Mouse (Mus musculus) lung, postnatal 0 days (tissue): ENCODE measurements around the gene Pbld2. TPM values are rescaled to one million over a fixed set of nuclear protein-coding genes. Genes with fewer than 3 reads are reported as not detected.

Source experiments
- ATAC-seq: fragments of 200-750 bp; cut with Nextera tagmentation; 2 replicates; pipeline ENCODE4 v1.8.0; 2017; ENCODE audit warnings: moderate library complexity
- DNase-seq: peaks from one replicate; pipeline ENCODE4 v3.0.0-alpha.2; 2016; ENCODE audit warnings: low spot score
- H3K27ac ChIP-seq: fragments of 300-500 bp; sonication (generic); 2 replicates; pipeline ENCODE4 v1.5.1; 2014; ENCODE audit warnings: antibody characterized with exemption, mild to moderate bottlenecking, low read length, mixed read lengths
- H3K27me3 ChIP-seq: fragments of 300-500 bp; sonication (generic); replicated peaks from 2 replicates; pipeline ENCODE4 v1.6.1; 2014; ENCODE audit warnings: low read length, mixed read lengths; ENCODE audit not compliant: insufficient read depth
- H3K36me3 ChIP-seq: fragments of 300-500 bp; sonication (generic); 2 replicates; pipeline ENCODE4 v1.6.1; 2014; ENCODE audit warnings: low read length, mixed read lengths; ENCODE audit not compliant: insufficient read depth
- H3K4me1 ChIP-seq: fragments of 300-500 bp; sonication (generic); 2 replicates; pipeline ENCODE4 v1.6.1; 2014; ENCODE audit warnings: antibody characterized with exemption, low read depth, low read length, mixed read lengths; ENCODE audit not compliant: insufficient read depth
- H3K4me2 ChIP-seq: fragments of 300-500 bp; sonication (generic); replicated peaks from 2 replicates; pipeline ENCODE4 v1.6.1; 2014; ENCODE audit warnings: low read depth, mild to moderate bottlenecking, low read length, moderate library complexity, mixed read lengths
- H3K4me3 ChIP-seq: fragments of 300-500 bp; sonication (generic); 2 replicates; pipeline ENCODE4 v1.5.1; 2014; ENCODE audit warnings: low read depth, low read length
- H3K9ac ChIP-seq: fragments of 300-500 bp; sonication (generic); replicated peaks from 2 replicates; pipeline ENCODE4 v1.6.1; 2014; ENCODE audit warnings: low read depth, mild to moderate bottlenecking
- H3K9me3 ChIP-seq: fragments of 300-500 bp; sonication (generic); 2 replicates; pipeline ENCODE4 v1.6.1; 2016; ENCODE audit warnings: low read length, mixed read lengths
- CTCF ChIP-seq: IDR thresholded peaks from 2 replicates; pipeline ENCODE4 v1.5.1; 2016; ENCODE audit warnings: antibody characterized with exemption, mild to moderate bottlenecking
- EP300 ChIP-seq: IDR thresholded peaks from 2 replicates; pipeline ENCODE4 v1.6.1; 2016; ENCODE audit warnings: antibody characterized with exemption, mild to moderate bottlenecking, control low read depth
- WGBS: fragments of 180-500 bp; shearing (Covaris S2); extraction: QIAGEN DNeasy Blood & Tissue Kit; methylation state at CpG from one replicate; pipeline ENCODE4 v1.1.7; 2014; 5-methylcytosine and 5-hydroxymethylcytosine counted together
- polyA plus RNA-seq: library from polyadenylated mRNA; unstranded; fragments of >200 nt; fragmentation: Nextera tagmentation; extraction: Ambion mirVana; gene quantifications from 2 replicates; pipeline ENCODE4 v1.2.1, GENCODE M21; 2015

Gene Pbld2
- 16.2 and 18.4 TPM in 2 replicates for polyA plus RNA-seq

DNA sequence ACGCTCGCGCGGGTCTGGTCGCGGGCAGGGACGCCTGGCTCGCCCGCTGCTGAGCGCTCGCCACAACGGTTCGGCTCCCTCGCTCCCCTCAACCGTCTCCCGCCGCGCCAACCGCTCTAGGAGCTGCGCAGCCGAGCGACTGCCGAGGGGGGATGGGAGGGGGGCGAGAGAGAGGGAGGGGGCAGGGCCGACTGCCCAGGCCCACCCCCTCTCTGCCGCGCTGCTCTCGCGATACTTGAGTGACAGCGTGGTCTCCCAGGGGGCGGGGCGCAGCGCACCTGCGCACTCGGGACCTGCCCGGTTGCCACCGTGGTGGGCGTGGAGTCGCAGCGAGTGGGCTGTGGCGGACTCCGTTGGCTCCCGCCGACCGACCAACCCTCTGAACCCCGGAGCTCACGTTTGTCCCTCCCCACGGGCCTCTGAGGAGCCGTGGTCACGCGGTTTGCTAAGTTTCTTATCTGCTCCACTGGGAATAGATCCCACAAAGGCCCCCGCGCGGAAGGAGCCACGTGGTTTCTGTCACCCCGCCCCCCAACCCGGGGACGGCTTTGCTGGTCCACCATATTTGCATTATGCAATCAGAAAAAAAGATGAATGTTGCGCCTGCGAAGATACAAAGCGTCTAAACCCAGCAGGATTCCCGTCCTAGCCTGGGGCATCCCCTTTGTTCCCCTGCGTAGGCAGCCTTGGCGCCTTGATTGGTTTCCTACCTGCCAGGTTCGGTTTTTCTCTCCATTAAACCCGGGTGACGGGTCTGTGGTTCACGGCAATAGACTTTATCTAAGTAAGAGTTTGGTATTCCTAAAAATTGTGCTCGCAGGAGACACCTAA lies at the start of gene Pbld2, which contains the start of gene Hnrnph3:
Gene Pbld2 (plus strand): TSS at position 567 of the 831 bp plus-strand sequence.
Gene Hnrnph3 (minus strand): TSS at position 469 of the 831 bp plus-strand sequence.
- H3K27ac ChIP-seq = peak within 1 kb of the TSS; percentile 99
- DNase-seq (peak; percentile 98), ATAC-seq (peak; percentile 94)
- H3K36me3 ChIP-seq = no peaks in the 10 kb centered on the region
- H3K4me1 ChIP-seq = peaks cover 10% of the 10 kb centered on the region; the same call in 1 of the 2 replicates
- H3K4me2 ChIP-seq = peak within 1 kb of the TSS; percentile 64
- peak within 1 kb of the TSS; percentile 98 for H3K9ac ChIP-seq
- no peaks in the 10 kb centered on the region for H3K27me3 ChIP-seq
- H3K4me3 ChIP-seq = peak within 1 kb of the TSS; percentile 88
- H3K9me3 ChIP-seq = no peaks in the 10 kb centered on the region
- no peak for TF ChIP-seq CTCF
- WGBS = under 1% methylated on average over 35 of the region's 69 CpGs

DNA sequence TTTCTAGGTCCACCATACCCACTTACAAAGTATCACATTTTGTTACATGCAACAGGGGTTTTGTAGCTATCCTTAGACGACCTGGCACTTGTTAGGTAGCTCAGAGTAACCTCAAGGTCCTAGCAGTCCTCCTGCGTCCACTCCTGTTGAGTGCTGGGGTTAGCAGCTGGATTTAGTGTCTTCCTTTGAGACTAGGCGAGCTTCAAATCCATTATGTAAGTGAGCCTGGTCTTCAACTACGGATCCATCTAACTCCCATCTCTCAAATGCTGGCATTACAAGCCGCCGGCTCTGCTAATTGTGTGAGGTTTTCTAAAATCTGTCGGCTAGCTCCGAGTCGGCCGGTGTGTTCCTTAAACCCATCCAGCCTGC lies 44.5 kb upstream of the Pbld2 start:
- WGBS = 9% methylated on average over 10 of the region's 10 CpGs
- peak overlapping the region; percentile 90 for H3K4me3 ChIP-seq
- H3K9me3 ChIP-seq = no peaks in the 10 kb centered on the region
- DNase-seq (no peak), ATAC-seq (no peak)
- H3K27ac ChIP-seq = no peak overlapping the region
- TF ChIP-seq EP300 = no peak
- H3K4me1 ChIP-seq = peaks cover 3% of the 10 kb centered on the region; the same call in 1 of the 2 replicates
- no peak overlapping the region for H3K9ac ChIP-seq
- no peaks in the 10 kb centered on the region for H3K36me3 ChIP-seq
- H3K27me3 ChIP-seq = no peaks in the 10 kb centered on the region
- H3K4me2 ChIP-seq = peak overlapping the region; percentile 82

DNA sequence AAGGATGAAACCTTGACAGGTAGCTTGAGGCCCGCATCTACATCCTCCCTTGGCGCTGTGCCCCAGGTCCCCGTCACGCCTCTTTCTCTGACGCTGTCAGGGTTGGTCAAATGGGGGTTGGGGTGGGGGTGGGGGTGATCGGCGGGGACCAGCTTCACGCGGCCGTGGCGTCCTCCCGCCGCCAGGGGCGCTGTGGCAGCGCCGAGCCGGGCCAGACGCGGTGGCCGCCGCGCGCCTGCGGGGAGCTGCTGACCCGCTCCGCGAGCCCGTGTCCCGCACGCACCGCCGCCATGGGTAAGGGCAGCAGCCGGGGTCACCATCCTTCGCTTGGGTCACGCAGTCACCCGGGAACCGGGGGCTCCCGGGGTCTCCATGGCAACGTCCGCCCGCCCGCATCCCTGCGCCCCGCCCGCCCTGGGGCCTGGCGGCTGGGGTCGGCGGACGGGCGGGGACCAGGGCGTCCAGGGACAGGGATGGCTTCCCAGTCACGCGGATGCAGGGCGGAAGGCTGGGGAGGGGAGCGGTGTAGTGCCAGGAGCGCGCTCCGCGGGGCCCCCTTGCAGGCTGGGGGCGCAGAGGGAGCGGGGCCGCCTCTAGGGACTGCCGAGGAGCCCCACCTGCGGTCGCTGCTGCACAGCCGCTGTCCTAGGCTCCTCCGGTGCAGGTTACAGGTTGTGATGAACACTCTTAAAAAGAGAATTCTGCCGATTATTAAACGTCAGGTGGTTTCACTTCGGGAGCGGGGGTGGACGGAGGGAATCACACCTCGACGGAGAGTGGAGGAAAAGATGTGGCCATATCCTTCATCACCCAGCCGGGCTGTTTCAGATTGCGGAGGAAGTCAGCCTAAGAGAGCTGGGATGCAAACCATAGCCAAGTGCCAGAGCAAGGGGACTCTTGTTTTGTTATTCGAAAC lies 43.8 kb upstream of the Pbld2 start, which contains the start of gene Rufy2:
Gene Rufy2 (plus strand): TSS at position 185 of the 916 bp plus-strand sequence.
- peak within 1 kb of the TSS; percentile 47; the same call in 1 of the 2 replicates for H3K27ac ChIP-seq
- peak; percentile 60 for TF ChIP-seq CTCF
- no peak for TF ChIP-seq EP300
- H3K36me3 ChIP-seq = no peaks in the 10 kb centered on the region
- no peaks in the 10 kb centered on the region for H3K27me3 ChIP-seq
- no peaks in the 10 kb centered on the region for H3K9me3 ChIP-seq
- DNase-seq = peak; percentile 78
- peak within 1 kb of the TSS; percentile 90 for H3K4me3 ChIP-seq
- H3K4me1 ChIP-seq = peaks cover 3% of the 10 kb centered on the region; the same call in 1 of the 2 replicates
- peak within 1 kb of the TSS; percentile 82 for H3K4me2 ChIP-seq
- under 1% methylated on average over 46 of the region's 77 CpGs for WGBS
- peak within 1 kb of the TSS; percentile 63 for H3K9ac ChIP-seq
- peak; percentile 94 for ATAC-seq

DNA sequence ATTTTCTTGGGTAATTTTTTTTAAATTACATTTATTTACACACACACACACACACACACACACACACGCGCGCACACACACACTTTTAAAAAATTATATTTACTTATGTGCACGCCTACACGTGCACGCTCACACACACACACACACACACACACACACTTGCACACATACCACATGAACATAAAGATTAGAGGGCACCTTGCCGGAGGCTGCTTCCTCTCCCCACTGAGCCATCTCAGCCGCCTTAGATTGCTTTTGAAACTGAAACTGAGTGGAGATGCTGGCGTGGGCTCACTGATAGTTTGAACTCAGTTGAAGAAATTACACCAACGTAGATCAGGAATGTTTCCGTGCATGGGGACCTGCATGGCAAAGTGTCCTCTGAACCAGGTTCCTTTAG lies 40.0 kb upstream of the Pbld2 start:
- Histone ChIP-seq H3K4me3 (no peak overlapping the region), H3K4me2 (no peak overlapping the region), H3K27me3 (no peaks in the 10 kb centered on the region), H3K36me3 (no peaks in the 10 kb centered on the region), H3K27ac (no peak overlapping the region), H3K4me1 (peaks cover 3% of the 10 kb centered on the region; the same call in 1 of the 2 replicates), H3K9ac (no peak overlapping the region), H3K9me3 (no peaks in the 10 kb centered on the region)
- TF ChIP-seq EP300 (no peak), CTCF (no peak)
- WGBS = 90% methylated on average over 11 of the region's 11 CpGs
- ATAC-seq = no peak
- no peak for DNase-seq

DNA sequence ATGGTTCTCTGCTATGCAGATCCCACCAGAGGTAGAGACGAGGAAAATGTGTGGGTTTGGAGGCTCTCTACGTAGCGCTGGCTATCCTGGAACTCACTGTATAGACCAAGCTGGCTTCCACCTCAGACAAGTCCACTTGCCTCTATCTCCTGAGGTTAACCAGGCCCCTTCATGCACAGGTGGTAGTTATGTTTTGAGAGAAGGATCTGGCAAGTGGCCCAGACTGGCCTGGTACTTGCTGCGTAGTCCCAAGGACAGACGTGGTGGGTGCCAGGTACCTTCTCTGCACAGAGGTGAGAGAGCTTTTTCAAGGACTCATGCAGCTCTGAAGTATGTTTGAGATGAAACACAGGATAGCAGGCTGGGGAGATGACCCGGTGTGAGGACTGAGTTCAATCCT lies 39.6 kb upstream of the Pbld2 start:
- no peak overlapping the region for H3K9ac ChIP-seq
- no peak for ATAC-seq
- TF ChIP-seq CTCF (no peak), EP300 (no peak)
- peaks cover 3% of the 10 kb centered on the region; the same call in 1 of the 2 replicates for H3K4me1 ChIP-seq
- H3K27me3 ChIP-seq = no peaks in the 10 kb centered on the region
- no peak overlapping the region for H3K4me2 ChIP-seq
- no peaks in the 10 kb centered on the region for H3K9me3 ChIP-seq
- H3K4me3 ChIP-seq = no peak overlapping the region
- WGBS = 68% methylated on average over 6 of the region's 6 CpGs
- no peak for DNase-seq
- no peak overlapping the region for H3K27ac ChIP-seq
- no peaks in the 10 kb centered on the region for H3K36me3 ChIP-seq

DNA sequence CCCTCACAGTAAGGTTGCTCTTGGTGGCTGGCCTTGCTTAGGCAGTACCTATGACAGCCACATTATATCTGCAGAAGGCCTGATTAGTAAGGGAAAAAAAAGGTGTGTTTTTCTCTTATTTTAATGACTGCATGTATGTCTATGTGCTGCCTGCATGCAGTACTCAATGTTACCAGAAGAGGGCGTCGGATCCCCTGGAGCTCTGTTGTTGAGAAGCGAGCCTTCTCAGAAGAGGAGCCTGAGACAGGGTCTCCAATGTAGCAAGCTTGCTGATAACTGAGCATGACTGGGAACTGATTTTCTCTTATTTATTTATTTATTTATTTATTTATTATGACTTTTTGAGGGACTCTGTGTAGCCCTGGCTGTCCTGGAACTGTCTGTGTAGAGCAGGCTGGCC lies 36.8 kb upstream of the Pbld2 start:
- no peak overlapping the region for H3K4me3 ChIP-seq
- TF ChIP-seq EP300 (no peak), CTCF (peak; percentile 70)
- H3K27ac ChIP-seq = no peak overlapping the region
- H3K27me3 ChIP-seq = no peaks in the 10 kb centered on the region
- 32% methylated on average over 3 of the region's 3 CpGs for WGBS
- H3K9ac ChIP-seq = no peak overlapping the region
- no peak overlapping the region for H3K4me2 ChIP-seq
- no peaks in the 10 kb centered on the region for H3K4me1 ChIP-seq
- DNase-seq = peak; percentile 22
- H3K36me3 ChIP-seq = peaks cover 9% of the 10 kb centered on the region; the same call in 1 of the 2 replicates
- ATAC-seq = no peak
- no peaks in the 10 kb centered on the region for H3K9me3 ChIP-seq
